Mouse (Mus musculus): ENCODE results near the gene Gm21972.

Gene Gm21972

DNA sequence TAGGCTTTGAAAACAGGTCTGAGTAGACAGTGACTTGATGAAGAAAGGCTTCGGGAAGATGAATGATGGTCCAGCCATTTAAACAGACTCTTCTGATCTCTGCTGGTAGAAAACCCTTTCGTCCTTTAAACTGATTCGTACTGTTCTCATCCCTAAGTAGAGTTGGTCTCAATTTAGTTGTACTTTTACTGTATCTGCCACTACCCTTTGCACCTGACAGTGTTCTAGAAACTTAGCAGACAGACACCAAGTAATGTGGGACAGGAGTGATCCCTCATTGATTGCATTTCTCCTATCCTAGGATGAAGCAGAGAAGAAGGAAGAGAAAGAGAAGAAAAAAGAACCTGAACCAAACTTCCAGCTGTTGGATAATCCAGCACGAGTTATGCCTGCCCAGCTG, at the start of gene Gm21972:
Gene Gm21972 (plus strand): TSS at position 301 of the 400 bp plus-strand sequence.
- 96% methylated on average over 4 of the region's 4 CpGs for WGBS

DNA sequence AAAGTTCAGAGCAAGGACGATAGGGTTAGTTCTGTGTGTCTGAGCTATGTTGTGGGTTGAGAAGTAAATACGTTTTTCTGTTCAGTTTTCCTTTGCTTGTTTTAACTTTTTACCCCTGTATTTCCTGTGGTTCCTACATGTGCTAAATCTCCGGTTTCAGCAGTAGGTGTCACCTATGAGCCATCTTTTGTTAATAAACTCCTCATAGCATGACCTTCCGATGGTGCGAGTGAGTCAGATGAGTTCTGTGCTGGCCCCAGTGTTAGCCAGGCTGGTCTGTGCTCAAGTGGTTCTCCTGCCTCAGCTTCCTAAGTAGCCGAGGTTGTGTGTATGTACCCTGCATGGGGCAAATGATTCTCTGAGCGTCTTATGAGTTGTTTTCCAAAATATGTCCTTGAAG, 39.0 kb upstream of the Gm21972 start:
- 76% methylated on average over 7 of the region's 7 CpGs for WGBS

DNA sequence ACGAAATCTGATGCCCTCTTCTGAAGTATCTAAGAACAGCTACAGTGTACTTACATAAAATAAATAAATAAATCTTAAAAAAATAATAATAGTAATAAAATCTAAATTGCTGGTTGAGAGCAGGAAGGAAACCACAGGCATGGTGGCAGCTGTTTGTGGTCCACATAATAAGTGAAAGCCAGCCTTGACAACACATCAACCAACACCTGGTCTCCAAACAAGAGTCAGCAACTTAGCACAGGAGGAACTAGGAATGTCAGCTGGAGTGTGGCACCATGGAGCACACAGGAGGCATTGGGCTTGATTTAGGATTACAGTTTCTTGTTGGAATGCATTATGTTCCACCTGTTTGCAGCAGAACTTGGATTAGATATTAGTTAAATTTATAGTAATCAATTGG, 28.4 kb upstream of the Gm21972 start:
- 100% methylated on average over 1 of the region's 1 CpGs for WGBS

DNA sequence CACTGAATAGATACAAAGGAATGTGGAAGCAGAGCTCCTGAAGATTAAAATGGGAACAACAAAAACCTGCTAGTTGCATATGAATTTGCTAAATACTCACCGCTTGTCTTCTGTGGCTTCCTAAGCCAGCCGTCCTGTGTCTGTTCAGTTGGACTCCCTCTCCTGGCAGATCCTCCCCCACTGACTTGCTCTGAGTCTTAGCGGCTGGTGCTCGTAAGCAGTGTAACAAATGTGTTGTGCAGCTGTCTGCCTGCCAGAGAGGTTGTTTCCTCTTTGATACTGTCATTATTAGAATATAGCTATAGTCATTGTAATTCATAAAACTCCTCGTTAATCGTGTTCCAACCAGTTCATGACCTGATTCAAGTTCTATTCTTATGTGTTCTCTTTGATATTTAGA, 21.7 kb upstream of the Gm21972 start, which contains the start of gene Htr2b:
Gene Htr2b (minus strand): TSS at position 192 of the 400 bp plus-strand sequence.
- 16% methylated on average over 6 of the region's 6 CpGs for WGBS

DNA sequence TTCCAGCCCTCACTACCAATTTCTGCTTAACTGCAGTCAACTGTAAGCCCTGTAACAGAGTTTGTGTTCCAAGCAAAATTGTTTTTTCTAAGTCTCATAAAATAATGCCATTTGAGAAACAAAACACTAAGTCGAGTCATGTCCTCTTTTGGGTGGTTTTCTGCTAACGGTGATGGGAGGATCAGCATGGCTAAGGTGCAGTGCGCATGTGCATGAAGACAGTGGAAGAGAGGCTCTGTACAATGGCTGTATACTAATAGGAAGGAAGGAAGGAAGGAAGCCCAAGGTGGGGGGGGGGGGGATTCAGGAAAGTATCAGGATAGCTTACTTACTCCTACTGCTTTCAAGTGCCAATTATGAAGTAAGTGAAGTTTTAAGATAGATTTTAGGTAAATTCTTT, 19.3 kb upstream of the Gm21972 start:
- WGBS: 66% methylated on average over 3 of the region's 3 CpGs

DNA sequence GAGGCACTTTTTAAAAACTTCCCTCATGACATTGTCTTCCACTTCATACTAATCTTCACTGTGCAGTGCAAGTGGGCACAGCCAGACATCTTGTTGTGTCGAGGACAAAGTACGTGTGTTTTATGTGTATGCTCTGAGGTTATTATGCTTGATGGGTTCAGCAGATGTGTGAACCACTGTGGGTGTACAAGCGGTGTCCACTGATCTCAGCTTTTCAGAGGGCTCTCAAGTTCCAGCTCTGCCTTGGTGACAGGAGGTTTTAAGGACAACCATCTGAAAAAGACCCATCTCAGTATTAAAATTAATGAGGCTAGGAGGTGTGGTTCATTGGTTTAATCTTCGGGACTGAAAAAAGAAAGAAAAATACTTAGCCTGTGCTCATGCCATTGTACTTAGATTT, 13.9 kb upstream of the Gm21972 start:
- 90% methylated on average over 4 of the region's 4 CpGs for WGBS

DNA sequence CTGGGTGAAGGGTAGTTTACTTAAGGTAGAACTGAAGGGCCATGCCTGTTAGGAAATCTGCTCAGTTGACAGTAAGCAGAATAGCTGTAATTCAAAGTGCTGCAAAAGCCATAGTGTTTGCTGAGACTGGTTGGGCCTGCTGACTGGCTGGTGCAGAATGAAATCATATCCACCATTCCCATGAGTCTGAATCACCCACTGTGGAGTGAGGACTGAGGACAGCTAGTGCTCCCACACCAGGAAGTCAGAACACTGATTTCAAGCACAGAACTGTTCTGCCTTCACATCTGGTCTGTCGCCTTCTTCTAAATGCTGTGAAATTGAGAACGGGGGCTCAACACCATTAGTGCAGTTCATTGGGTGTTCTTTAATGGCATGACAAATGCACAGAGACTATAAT, 7.4 kb upstream of the Gm21972 start:
- WGBS: 69% methylated on average over 2 of the region's 2 CpGs

DNA sequence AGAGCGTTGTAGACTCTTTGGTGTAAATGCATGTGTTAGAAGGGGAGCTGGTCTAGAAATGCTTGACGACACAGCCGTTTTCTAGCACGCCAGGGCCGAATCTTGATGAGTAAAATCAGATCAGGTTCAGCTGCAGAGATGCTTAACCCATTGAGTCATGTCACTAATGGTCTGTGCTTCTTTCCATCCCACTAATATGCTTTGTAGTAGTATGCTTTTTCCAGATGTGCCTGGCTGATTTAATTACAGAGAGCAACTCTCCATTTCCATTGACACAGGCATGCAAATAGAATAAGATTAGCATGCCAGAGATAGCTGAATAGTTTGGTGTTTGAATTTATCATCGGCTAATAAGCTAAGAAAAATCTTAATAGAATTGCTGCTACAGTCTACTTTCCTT, 1.9 kb downstream of the Gm21972 start:
- 81% methylated on average over 6 of the region's 6 CpGs for WGBS

DNA sequence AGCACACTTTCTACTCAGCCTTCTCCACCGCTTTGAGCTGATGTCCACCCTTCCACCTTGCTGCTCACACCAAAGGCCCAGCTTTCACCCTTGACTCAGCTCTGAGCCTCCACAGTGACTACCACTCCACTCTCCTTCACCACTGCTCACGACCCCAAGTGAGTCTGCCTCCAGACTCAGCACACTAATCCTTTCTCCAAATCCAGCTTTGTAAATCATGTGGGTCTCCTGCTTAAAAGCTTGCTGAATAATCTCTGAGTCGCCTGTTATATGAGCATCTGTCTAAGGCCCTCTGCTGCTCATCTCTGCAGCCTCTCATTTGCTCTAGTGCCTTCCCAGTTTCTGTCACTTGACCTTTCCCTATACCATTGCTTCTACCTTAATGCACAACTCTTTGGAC, 7.6 kb downstream of the Gm21972 start:
- 81% methylated on average over 3 of the region's 3 CpGs for WGBS

DNA sequence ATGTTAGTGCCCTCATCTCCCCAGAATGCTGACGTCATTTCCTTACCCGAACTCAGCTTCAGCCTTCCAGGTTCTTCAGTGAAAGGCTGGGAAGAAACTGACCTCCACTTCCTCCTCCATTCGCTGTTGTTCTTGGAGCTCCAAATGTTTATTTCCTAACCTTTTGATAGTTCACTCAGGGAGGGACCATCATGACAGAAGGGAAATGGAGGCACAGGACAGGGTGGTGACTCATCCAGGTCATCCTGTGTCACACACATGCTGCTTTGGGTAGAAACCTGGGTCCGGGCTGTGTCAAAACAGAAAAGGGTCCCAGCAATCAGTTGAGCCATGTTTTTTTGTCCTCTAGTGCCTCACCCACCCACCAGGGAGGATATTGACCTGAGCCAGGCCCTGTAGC, 9.7 kb downstream of the Gm21972 start:
- 74% methylated on average over 4 of the region's 4 CpGs for WGBS

DNA sequence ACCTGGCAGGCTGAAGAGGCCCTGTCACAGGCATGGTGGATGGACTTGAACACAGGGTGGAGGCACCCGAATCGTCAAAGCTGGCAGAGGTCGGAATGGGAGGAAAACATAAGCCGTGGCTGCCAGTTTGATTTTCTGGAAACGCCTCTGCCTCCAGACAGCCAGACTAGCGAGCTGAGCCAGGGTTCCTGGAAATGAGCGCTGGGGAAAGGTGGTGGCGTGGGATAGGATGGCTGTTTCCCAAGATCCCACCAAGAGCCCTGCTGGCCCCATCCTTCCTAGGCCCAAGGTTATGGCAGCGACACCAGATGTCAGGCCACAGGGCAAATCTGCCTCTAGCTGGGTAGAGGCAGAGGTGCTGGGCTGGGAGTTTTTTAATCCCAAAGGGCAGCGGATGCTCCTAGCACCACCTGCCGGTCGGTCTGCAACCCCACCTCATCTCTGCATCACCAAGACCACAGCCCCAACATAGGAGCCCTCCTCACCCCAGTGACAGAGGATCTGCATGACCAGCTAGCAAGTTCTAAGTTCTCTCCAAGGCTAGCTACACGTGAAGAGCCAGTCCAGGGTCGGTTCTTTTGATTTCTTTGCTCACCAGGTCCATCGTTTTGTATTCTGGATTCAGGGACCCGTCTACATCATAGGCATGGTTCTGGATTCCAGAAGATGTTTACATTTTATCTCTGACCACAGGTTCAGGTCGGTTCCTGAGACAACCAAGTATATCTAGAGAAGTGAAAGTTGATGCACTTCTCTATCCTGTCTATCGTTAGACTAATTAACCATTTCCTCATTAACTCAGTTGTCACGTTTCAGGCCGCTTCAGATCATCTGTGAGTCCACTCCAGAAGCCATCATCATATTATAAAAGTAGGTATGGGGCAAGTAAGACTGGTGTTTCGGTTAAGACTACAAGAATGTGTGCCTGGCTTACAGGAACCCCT, 10.8 kb downstream of the Gm21972 start:
- 65% methylated on average over 21 of the region's 21 CpGs for WGBS

DNA sequence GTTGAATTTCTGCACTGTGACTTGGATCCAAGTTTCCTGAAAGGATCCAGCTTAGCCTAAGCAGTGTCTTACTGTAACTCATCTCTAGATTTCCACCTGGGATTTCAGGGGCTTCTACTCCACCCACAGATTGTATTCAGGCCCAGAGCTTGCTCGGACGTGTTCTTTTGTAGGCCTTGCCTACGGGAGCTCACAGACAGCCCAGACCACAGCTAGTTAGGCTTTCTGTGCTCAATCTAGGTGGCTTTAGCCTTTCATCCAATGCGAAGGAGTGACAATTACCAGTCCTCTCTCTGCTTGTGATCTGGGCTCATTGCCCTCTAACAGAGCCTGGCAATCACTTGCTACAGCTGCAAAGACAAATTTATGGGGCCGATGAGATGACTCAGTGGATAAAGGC, 12.9 kb downstream of the Gm21972 start:
- 75% methylated on average over 5 of the region's 5 CpGs for WGBS

DNA sequence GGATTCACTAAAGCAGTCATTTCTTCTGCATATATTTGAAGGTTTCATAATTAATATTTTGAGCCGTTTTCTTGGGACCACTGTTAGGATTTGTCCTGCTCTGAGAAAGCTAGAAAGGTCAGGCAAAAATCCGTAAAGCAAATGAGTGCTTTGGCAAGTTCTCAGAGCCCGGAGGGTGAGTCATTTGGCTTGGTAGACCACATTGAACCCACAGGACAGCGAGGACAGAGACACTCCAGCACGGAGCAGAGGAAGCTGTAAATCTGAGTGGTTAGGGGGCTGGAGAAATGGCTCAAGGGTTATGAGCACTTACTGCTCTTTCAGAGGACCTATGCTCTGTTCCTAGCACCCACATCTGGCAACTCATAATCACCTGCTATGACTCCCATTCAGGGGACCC, 14.1 kb downstream of the Gm21972 start:
- WGBS: 66% methylated on average over 5 of the region's 5 CpGs

DNA sequence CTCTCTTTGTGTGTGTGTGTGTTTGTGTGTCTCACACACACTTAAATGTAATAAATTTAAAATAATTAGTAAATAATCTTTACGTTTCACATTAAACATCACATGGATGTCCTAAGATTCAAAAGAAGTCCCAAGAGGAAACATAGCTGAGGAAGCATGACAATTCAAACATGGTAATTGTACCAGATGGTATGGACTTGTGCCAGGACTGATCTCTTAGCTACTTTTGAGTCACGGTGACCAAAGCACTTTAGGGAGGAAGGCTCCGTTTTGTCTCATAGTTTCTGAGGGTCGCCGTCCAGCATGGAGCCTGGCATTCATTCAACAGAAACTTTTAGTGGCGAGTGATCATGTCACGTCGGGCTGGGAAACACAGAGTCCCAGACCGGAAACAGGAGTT, 14.7 kb downstream of the Gm21972 start:
- WGBS: 59% methylated on average over 9 of the region's 9 CpGs

DNA sequence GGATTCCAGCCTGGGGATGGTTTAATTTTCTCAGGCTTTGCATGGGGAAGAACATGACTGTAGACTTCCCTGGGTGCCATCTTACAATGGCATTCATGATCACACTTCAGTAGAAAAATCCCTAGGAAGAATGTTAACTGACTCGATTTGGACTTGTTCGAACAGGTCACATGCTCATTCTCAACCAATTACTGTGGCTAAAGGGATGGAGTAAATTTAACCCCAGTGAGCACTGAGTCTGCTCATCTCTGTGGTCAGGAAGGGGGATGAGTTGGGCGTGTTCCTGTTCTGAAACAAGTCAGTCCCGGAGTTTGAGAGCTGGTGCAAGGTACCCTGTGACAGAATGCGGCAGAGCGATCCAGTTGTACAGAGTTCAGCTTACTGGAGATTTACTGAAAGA, 17.5 kb downstream of the Gm21972 start:
- 77% methylated on average over 6 of the region's 6 CpGs for WGBS

DNA sequence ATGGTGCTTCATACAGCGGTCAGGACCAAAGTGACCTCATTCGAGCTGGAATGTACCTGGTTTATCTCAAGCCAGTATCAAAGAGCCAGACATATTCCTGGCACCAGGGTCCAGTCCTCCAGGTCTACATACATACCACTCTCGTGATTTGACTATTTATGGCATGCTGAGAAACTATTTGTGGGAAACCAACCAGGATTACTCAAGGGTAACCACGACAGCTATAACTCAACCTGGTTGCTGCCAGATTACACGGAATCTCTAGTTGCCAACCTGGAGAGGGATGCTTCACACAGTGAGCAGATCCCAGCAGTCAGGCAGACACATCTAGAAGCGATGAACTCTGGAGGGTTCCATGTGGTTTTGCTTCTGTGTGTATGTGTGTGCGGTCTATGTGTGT, 17.9 kb downstream of the Gm21972 start:
- 83% methylated on average over 7 of the region's 7 CpGs for WGBS

DNA sequence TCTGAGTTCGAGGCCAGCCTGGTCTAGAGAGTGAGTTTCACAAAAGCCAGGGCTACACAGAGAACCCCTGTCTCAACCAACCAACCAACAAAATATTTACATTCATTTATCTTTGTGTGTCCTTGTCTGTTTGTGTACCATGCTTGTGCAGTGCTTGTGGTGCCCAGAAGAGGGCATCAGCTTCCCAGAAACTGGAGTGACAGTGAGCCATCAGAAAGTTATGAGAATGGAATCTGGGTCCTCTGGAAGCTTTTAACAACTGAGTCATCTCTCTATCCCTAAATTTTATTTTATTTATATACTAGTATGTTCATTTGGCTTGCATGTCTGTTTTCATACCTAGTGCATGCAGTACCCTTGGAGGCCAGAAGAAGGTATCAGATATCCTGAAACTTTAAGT, 19.2 kb downstream of the Gm21972 start:
- WGBS: 88% methylated on average over 1 of the region's 1 CpGs

DNA sequence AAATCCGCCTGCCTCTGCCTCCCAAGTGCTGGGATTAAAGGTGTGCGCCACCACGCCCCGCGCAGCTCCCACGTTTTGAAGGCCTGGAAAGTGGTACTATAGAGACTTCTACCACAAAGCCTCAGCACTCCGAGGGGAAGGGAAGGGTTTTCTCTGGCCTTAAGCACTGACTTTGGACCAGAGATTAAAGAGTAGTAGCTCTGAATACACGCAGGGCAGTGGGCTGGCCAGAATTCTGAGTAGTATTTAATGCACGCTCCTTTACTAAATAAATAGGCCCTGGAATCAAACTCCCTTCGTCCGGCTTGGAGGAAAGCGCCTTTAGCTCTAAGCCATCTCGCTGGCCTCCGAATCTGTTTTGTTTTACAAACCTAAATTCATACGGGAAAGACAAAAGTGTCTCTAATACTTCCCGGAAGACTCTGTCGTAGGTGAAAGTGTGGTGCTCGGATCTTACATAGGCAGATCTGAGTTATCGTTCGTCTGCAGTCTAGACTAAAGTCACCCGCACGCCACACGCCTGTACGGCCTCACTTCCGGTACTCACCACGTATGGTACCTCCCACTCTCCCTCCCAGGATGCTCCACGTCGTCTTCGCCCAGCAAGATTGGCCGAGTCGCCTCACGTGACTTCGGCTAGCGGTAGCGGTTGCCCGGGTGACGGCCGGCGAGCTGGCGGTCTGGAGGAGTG, 20.8 kb downstream of the Gm21972 start, which contains the start of gene Armc9:
Gene Armc9 (plus strand): TSS at position 648 of the 691 bp plus-strand sequence.
- 3% methylated on average over 40 of the region's 40 CpGs for WGBS

DNA sequence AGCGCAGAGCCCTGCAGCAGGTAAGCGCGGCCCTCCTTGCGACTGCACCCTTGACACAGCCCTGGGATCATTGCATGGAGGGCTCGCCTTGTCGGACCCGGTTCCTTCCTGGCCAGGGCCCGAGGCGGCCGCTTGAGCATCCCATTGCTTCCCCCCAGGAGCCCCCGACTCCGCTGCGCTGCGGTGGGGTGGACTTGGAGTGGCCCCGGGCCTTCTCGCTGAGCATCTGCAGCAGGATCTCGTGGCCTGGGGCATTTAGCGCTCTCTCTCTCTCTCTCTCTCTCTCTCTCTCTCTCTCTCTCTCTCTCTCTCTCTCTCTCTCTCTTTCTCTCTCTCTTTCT, 21.4 kb downstream of the Gm21972 start:
- WGBS: under 1% methylated on average over 18 of the region's 18 CpGs

DNA sequence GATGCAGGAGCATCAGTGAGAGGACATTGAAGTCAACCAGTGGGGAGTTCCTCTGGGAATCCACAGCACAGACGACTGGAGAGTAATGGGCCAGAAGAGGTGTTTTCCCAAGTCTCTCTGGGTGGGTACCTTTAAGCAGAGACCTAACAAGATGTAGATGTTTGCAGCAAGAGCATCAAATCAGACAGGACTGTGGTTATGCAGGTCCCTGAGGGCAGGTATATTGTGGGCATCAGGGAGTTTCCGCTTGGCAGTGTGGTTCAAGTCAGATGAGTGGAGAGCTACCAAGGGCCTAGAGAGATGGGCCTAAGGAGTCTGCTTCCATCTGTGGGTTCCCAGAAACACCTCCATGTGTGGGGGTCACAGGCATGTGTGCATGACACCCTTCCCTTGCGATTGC, 22.6 kb downstream of the Gm21972 start:
- WGBS: 88% methylated on average over 3 of the region's 3 CpGs

DNA sequence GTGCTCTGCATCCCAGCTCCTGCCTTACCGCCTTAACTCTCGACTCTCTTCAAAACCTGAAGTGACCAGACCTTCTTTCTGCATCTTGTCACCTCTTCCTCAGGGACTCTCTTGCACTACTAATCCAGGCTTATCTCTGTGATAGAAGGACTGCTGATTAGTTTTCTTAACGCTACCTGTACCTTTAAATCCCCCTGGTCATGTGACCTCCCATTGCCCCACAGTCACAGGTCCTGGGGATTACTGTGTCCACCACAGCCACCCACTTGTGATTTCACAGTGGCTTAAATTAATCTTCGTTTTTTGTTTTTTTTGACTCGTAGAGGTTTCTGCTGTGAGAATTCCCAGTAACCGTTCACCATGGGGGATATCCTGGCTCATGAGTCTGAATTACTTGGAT, 23.2 kb downstream of the Gm21972 start:
- 90% methylated on average over 6 of the region's 6 CpGs for WGBS

DNA sequence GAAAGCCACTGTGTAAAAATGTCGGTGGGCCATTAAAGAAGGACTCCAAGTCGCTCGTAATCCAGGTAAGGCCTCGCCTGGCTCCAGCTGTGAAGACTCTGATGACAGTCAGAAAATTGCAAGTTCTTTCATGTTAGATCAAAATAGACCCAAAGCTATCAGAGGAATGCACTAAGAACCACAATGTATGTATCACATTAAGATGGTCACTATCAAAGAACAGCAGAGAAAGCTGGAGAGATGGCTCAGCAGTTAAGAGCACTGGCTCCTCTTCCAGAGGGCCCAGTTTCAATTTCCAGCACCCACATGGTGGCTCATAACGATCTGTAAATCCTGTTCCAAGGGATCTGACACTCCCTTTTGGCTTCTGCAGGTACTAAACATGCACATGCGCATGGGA, 26.6 kb downstream of the Gm21972 start:
- WGBS: 92% methylated on average over 6 of the region's 6 CpGs

DNA sequence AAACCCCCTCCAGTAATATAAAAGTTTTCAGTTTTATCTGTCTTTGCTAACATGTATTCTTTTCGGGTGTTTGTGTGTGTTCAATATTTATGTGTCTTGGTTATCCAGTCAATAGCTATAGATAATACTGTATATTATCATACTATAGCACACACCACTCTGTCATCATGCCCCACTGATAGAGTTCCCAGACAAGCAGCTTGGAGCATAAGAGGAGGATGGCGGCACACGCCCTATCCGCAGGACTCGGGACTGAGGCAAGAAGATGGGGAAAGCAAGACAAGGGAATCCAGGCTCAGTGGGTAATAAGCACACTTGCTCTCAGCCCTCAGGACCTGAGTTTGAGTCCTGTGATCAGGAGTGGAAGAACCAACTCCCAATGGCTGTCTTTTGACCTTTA, 27.0 kb downstream of the Gm21972 start:
- WGBS: 95% methylated on average over 5 of the region's 5 CpGs

Measured in cerebral cortex, adult 2 months (tissue).